Mouse (Mus musculus): ENCODE data around the gene Spem1.

DNA sequence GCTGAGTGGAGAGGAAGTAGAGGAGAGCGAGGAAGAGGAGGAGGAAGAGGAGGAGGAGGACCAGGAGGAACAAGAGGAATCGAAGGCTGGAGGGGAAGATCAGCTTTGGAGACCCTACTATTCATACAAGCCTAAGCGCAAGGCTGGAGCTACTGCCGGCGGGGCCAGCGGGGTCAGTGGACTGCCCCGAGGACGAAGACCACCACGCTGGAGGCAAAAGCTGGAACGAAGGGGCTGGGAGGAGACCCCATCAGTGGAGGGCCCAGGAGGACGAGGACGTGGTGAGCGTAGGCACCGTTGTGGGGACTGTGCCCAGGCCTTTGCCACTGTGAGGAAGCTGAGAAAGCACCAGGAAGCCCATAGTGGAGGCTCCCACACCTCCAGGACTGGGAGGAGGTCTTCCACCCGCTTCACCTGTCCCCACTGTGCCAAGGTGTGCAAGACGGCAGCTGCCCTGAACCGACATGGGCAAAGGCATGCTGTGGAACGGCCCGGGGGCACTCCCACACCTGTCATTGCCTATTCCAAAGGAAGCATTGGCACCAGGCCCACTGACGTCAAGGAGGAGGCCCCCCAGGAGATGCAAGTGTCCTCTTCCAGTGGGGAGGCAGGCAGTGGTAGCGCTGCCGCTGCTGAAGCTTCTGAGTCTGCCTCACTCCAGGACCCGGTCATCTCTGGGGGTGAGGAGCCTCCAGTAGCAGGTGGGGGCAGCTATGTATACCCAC lies 43.6 kb downstream of the Spem1 start:
- TF ChIP-seq CTCF (IDR thresholded peaks at IDR 0.05; ENCODE audit: control insufficient read depth, insufficient read depth, insufficient replicate concordance, low read depth, low read length) = no peak
- no peak for TF ChIP-seq POLR2A (IDR thresholded peaks at IDR 0.05; ENCODE audit: control insufficient read depth, low read depth, low read length)
